10 mouse cellular contexts compared by ENCODE assay signal in the genomic region with DNA sequence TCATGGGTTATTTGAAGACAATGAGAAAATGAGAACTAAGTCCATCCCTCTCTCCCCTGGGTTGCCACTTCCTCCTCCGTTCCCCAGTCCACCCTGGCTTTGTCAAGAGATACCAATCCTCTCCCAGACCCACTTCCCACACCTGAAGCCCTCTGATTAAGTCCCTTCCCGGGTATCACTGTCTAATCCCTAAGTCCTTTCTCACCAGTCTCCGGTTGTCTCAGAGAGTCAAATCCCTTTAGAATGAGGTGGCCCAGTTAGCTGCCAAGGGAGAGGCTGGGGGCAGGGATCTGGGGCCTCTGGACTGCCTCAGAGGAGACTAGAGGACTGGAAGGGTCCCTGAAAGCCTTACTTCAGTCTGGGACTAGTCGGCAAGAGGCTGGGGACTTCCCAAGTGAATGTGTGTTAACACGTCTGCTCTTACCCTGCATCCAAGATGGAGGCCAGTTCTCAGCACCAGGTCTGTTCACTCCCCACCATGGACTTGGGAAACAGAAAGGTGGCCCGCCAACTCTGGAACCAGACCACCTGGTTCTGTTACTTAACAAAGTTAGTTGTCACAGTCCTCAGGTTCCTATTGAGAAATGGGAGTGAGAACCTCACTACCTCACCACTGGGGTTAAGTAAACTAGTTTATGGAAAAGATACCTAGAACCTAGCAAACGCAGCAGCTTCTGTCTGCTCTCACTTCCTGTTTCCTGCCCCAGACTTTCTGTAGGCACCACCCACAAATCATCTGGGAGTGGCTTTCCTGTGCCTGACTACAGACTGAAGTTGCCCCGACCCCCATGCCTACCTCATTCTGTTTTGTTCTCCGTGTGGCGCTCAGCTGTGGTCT. TPM values are rescaled to one million over a fixed set of nuclear protein-coding genes. Genes with fewer than 3 reads are reported as not detected.
DNase-seq lines count a peak whose midpoint lies in the region; ATAC-seq and TF ChIP-seq lines count a peak whose summit lies in the region.
"Had no signal": no experiment of that assay in that cellular context is flagged by ENCODE, and none has a peak within 500 bp of the region (broad histone marks: within the 10 kb centered on the region; RNA-seq: fewer than 3 reads in every experiment).

Gene Sec14l2, minus strand, starts transcription at position 674 of the 838 bp plus-strand sequence.

- WGBS in hindbrain, embryonic 14.5 days, result 77% methylated on average over 10 of the region's 10 CpGs

- peak within 1 kb of the TSS; percentile 69 for H3K9ac ChIP-seq in ES-E14 (ENCODE audit: insufficient read depth, low read depth, low read length, poor library complexity, severe bottlenecking)
- H3K9ac ChIP-seq in hindbrain, embryonic 14.5 days, result no peak within 1 kb of the TSS
- H3K9ac ChIP-seq: heart, embryonic 13.5 days had no signal

- no peak for TF ChIP-seq POLR2A in myocyte (IDR thresholded peaks at IDR 0.05; ENCODE audit: insufficient read length, low read depth)

- H3K27ac ChIP-seq in ES-E14 (ENCODE audit: insufficient read depth, low read depth, low read length, poor library complexity, severe bottlenecking), result peak within 1 kb of the TSS; percentile 55; the same call in 1 of the 2 replicates
- H3K27ac ChIP-seq in hindbrain, embryonic 14.5 days, result no peak within 1 kb of the TSS
- H3K27ac ChIP-seq: heart, embryonic 13.5 days had no signal

- H3K9me3 ChIP-seq in ES-E14 (ENCODE audit: control insufficient read depth, insufficient read depth, low read depth, low read length), result no peaks in the 10 kb centered on the region
- peaks cover 3% of the 10 kb centered on the region; the same call in 1 of the 2 replicates for H3K9me3 ChIP-seq in hindbrain, embryonic 14.5 days (ENCODE audit: control insufficient read depth, low read length)

- H3K36me3 ChIP-seq in ES-E14 (ENCODE audit: control insufficient read depth, insufficient read depth, low read length, poor library complexity, severe bottlenecking) (no peaks in the 10 kb centered on the region), myocyte (ENCODE audit: control insufficient read depth, insufficient read depth) (no peaks in the 10 kb centered on the region)
- H3K36me3 ChIP-seq in hindbrain, embryonic 14.5 days (replicated peaks; ENCODE audit: control insufficient read depth, insufficient read depth), result no peaks in the 10 kb centered on the region
- H3K36me3 ChIP-seq: heart, embryonic 13.5 days had no signal

- no peaks in the 10 kb centered on the region for H3K27me3 ChIP-seq in myocyte (ENCODE audit: control insufficient read depth, insufficient read depth, insufficient read length)
- H3K27me3 ChIP-seq in hindbrain, embryonic 14.5 days (ENCODE audit: control insufficient read depth, insufficient read depth, low read length), result peaks cover 4% of the 10 kb centered on the region; the same call in 1 of the 2 replicates

- DNase-seq in adrenal gland, postnatal 14 days, result no peak
- no peak for DNase-seq in adrenal gland, adult 2 months
- peak; percentile 44 for DNase-seq in ES-E14 (ENCODE audit: low read depth, low spot score)
- DNase-seq in layer of hippocampus, postnatal 36 days, result no peak
- DNase-seq in cerebellum, adult 18-20 months, result no peak
- no peak for DNase-seq in hindbrain, embryonic 14.5 days (ENCODE audit: low spot score)
- DNase-seq in MN1 (ENCODE audit: low spot score), result no peak
- DNase-seq: right cerebral cortex, postnatal 14 days had no signal

- in situ Hi-C loops in ES-E14 (cut with MboI; ENCODE audit: low sequenced_read_pairs in 2 of 2, unreplicated experiment in 2 of 2), result no loop called here

- H3K4me1 ChIP-seq in ES-E14 (ENCODE audit: control insufficient read depth in 2 of 2, insufficient read depth in 2 of 2, low read length in 2 of 2, poor library complexity in 1 of 2), result peaks cover 2 to 13% of the 10 kb centered on the region in 2 experiments; a peak in 2 of 4 replicates
- peaks cover 9% of the 10 kb centered on the region for H3K4me1 ChIP-seq in hindbrain, embryonic 14.5 days (replicated peaks; ENCODE audit: control insufficient read depth, insufficient read depth, low read length)

- H3K4me2 ChIP-seq in myocyte (ENCODE audit: low read depth), result no peak within 1 kb of the TSS
- H3K4me2 ChIP-seq in hindbrain, embryonic 14.5 days (replicated peaks), result no peak within 1 kb of the TSS
- H3K4me2 ChIP-seq: heart, embryonic 13.5 days had no signal

- no peak within 1 kb of the TSS for H3ac ChIP-seq in myocyte (ENCODE audit: control insufficient read depth, insufficient read length)

- H3K4me3 ChIP-seq in ES-E14 (ENCODE audit: insufficient read depth in 1 of 2, low read depth in 1 of 2, low read length in 2 of 2, poor library complexity in 1 of 2, severe bottlenecking in 1 of 2) (peak within 1 kb of the TSS; percentile 60 to 86), myocyte (no peak within 1 kb of the TSS)
- no peak within 1 kb of the TSS for H3K4me3 ChIP-seq in hindbrain, embryonic 14.5 days (replicated peaks; ENCODE audit: low read length)
- H3K4me3 ChIP-seq: heart, embryonic 13.5 days had no signal

- H3K79me2 ChIP-seq in myocyte (ENCODE audit: control insufficient read depth, insufficient read depth), result no peaks in the 10 kb centered on the region

- no peak for ATAC-seq in hindbrain, embryonic 14.5 days (ENCODE audit: low FRiP score)

TF ChIP-seq in ES-E14, 5 proteins besides CTCF, POLR2A, EP300 and RAD21:
- TF ChIP-seq ZC3H11A (IDR thresholded peaks at IDR 0.05; ENCODE audit: borderline replicate concordance, low read depth, low read length), result no peak
- TF ChIP-seq HCFC1 (IDR thresholded peaks at IDR 0.05; ENCODE audit: borderline replicate concordance, insufficient read depth, low read length), result no peak
- no peak for TF ChIP-seq ZNF384 (IDR thresholded peaks at IDR 0.05; ENCODE audit: low read depth, low read length)
- TF ChIP-seq CHD2 (IDR thresholded peaks at IDR 0.05; ENCODE audit: low read depth, low read length), result no peak
- TF ChIP-seq MAFK (IDR thresholded peaks at IDR 0.05; ENCODE audit: insufficient read depth, low read depth, low read length), result no peak

TF ChIP-seq in myocyte, 11 proteins besides CTCF, POLR2A, EP300 and RAD21:
- TF ChIP-seq MYOD1 (IDR thresholded peaks at IDR 0.05; ENCODE audit: control insufficient read depth in 1 of 3, insufficient read length in 2 of 3, low read depth in 2 of 3), result no peak
- TF ChIP-seq POLR2AphosphoS2 (IDR thresholded peaks at IDR 0.05; ENCODE audit: insufficient read length, low read depth), result no peak
- no peak for TF ChIP-seq E2F4 (IDR thresholded peaks at IDR 0.05; ENCODE audit: insufficient read depth)
- no peak for TF ChIP-seq TCF12 (IDR thresholded peaks at IDR 0.05; ENCODE audit: insufficient read depth, poor library complexity, severe bottlenecking)
- TF ChIP-seq SRF (IDR thresholded peaks at IDR 0.05; ENCODE audit: control insufficient read depth, insufficient read length, low read depth), result no peak
- TF ChIP-seq REST (IDR thresholded peaks at IDR 0.05; ENCODE audit: insufficient read depth, insufficient read length), result no peak
- no peak for TF ChIP-seq TCF3 (IDR thresholded peaks at IDR 0.05; ENCODE audit: insufficient read length, low read depth)
- TF ChIP-seq USF1 (IDR thresholded peaks at IDR 0.05; ENCODE audit: low read depth), result no peak
- no peak for TF ChIP-seq MAX (IDR thresholded peaks at IDR 0.05; ENCODE audit: low read depth)
- no peak for TF ChIP-seq CEBPB (IDR thresholded peaks at IDR 0.05; ENCODE audit: insufficient read depth, poor library complexity, severe bottlenecking)
TF ChIP-seq in myocyte: peak in this region for 0.

RNA-seq across cellular contexts. Expression of gene Sec14l2, which starts in this region (rescaled TPM):
- 3.6 and 27.0 TPM in 2 replicates for total RNA-seq in adrenal gland, postnatal 14 days (2021)
- 1 to 10 TPM; 1.8 to 2.2 TPM for total RNA-seq in adrenal gland, adult 2 months (2021)
- 0.59 and 0.71 TPM in 2 replicates for polyA plus RNA-seq in adrenal gland, adult 2 months (2012; rRNA removed)
- 7.9 and 9.0 TPM in 2 replicates for total RNA-seq in ES-E14 (2012; rRNA removed)
- 10 to 100 TPM; 52.5 to 57.4 TPM for total RNA-seq in layer of hippocampus, postnatal 36 days (2021)
- 10.9 TPM for polyA plus RNA-seq in myocyte (2012; fragmentation: generic; extraction: Trizol)
- polyA plus RNA-seq in hindbrain, embryonic 14.5 days (2014; fragmentation: Nextera tagmentation; extraction: Ambion mirVana), result 3.6 and 4.1 TPM in 2 replicates

Comparison
In these comparisons a context has a peak if more than half of its experiments do, and no peak if none do; other contexts are left out.
1. H3K4me3 ChIP-seq: peak in ES-E14 (2 of 2); none in myocyte (single experiment) and hindbrain, embryonic 14.5 days (single experiment).